Mouse (Mus musculus): ENCODE data around the gene Hinfp. TPM values are rescaled to one million over a fixed set of nuclear protein-coding genes. Genes with fewer than 3 reads are reported as not detected.
"Not testable (repeated sequence)": the region's sequence is repeated elsewhere in the genome, so short reads cannot be mapped to it uniquely, and the experiment has no call there.

Hinfp gene
- polyA plus RNA-seq, 1 experiment from 2014 or later: 30.5 TPM

DNA sequence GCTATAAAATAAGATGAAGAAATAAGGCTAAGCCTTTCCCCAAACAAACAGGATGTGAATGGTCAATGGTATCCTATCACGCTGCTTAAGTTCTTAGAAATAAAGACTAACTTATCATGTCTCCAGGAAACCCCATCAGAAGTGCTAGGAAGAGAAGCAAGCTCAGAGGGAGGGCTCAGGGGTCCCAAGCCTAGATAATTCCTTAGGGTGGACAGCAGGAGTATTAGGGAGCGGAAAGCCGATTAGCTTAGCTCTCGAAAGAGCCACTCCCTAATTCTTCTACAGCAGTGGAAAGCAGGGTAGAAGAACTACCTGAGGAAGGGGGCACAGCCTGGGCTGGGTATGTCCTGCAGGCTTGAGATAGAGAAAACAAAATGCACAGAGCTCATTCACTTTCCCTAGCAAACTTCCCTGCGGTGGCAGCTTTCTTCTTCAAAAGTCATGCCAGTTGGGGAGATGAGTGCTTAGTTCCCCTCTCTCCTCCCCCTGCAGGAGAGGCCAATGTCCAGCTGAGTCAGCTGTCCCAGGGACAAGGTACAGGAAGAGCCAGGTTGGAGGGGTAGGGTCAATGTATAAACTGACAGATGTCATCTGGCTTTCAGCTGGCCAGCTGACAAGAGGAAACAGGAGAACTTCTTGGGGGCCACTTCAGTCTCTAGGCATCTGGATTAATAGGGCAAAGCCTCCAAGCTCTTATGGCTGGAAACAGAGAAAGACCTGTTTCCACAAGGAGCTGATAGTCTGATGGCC, 12.8 kb upstream of the Hinfp start:
- ATAC-seq: no peak
- WGBS: 50% methylated on average over 5 of the region's 5 CpGs
- no peak overlapping the region for H3K27ac ChIP-seq
- H3K4me1 ChIP-seq: peaks cover 35% of the 10 kb centered on the region
- peak overlapping the region; percentile 93 for H3K9ac ChIP-seq
- peak overlapping the region; percentile 97 for H3K4me2 ChIP-seq
- H3K27me3 ChIP-seq: no peaks in the 10 kb centered on the region
- H3K9me3 ChIP-seq (replicated peaks): no peaks in the 10 kb centered on the region
- H3K4me3 ChIP-seq: peak overlapping the region; percentile 97
- H3K36me3 ChIP-seq (ENCODE audit: poor library complexity, severe bottlenecking): peaks cover 39% of the 10 kb centered on the region

DNA sequence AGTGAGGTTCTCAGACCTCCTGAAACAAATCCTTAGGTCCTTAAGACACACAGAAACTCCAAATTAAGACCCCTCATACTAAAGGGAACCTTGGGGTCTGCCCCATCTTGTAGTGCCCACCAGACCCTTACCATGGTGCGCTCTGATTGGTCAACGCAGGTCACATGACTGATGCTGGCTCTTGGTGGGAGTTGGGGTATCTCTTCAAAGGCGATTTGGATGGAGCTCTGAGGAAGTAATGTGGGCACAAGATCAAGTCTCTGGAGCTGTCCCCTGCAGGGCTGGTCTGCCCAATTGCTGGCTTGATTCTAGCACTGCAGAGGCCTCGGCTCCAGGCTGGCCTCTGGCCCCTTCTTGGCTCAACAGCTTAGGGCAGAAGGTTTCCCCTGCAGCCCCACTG, 12.0 kb upstream of the Hinfp start:
- peak overlapping the region; percentile 97 for H3K4me2 ChIP-seq
- no peaks in the 10 kb centered on the region for H3K9me3 ChIP-seq (replicated peaks)
- no peak for ATAC-seq
- H3K27me3 ChIP-seq: no peaks in the 10 kb centered on the region
- peaks cover 47% of the 10 kb centered on the region for H3K36me3 ChIP-seq (ENCODE audit: poor library complexity, severe bottlenecking)
- H3K9ac ChIP-seq: no peak overlapping the region
- no peak overlapping the region for H3K4me3 ChIP-seq
- no peak overlapping the region for H3K27ac ChIP-seq
- peaks cover 35% of the 10 kb centered on the region for H3K4me1 ChIP-seq
- 67% methylated on average over 4 of the region's 4 CpGs for WGBS

DNA sequence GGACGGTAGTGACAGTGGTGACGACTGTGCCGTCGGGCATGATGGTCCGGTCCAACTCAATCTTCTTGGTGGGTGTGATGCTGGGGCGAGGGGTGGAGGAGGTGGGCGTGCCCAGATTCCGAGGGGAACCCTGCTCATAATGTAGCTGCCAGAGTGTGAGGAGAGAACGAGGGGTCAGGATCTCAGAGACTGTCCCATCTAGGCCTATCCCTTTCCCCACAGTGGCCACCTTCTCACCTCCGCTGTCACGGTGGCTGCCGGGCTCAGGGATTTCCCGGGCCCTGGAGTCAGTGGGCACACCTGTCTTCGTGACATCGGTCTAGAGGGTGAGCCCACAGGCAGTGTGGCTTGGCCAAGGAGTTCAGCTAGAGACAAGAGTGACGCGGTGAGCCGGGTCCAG, 9.4 kb upstream of the Hinfp start:
- WGBS: 93% methylated on average over 18 of the region's 18 CpGs
- H3K27ac ChIP-seq: no peak overlapping the region
- no peaks in the 10 kb centered on the region for H3K9me3 ChIP-seq (replicated peaks)
- H3K4me3 ChIP-seq: no peak overlapping the region
- H3K9ac ChIP-seq: no peak overlapping the region
- no peaks in the 10 kb centered on the region for H3K27me3 ChIP-seq
- no peak for ATAC-seq
- H3K36me3 ChIP-seq (ENCODE audit: poor library complexity, severe bottlenecking): peaks cover 63% of the 10 kb centered on the region
- H3K4me1 ChIP-seq: peaks cover 41% of the 10 kb centered on the region
- H3K4me2 ChIP-seq: no peak overlapping the region

DNA sequence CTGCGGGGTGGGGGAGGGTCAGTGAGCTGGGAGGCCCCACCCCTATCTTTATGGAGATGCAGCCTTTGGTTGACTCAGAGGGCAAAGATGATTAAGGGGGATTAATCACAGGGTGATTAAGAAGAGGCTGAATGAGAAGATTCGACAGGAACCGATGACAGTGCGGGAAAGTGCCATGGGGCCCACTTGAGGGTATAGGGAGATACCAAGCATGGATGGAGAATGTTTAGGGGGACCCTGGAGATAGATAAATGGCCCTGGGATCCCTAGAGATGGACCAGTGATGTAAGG, 8.7 kb upstream of the Hinfp start:
- Histone ChIP-seq H3K36me3 (ENCODE audit: poor library complexity, severe bottlenecking) (peaks cover 63% of the 10 kb centered on the region), H3K9me3 (replicated peaks) (no peaks in the 10 kb centered on the region), H3K4me1 (peaks cover 37% of the 10 kb centered on the region), H3K4me3 (no peak overlapping the region), H3K9ac (peak overlapping the region; percentile 9; the same call in 1 of the 2 replicates), H3K4me2 (0 out of 2 replicates have a peak overlapping the region, but pooled peaks have one; percentile 3), H3K27me3 (no peaks in the 10 kb centered on the region), H3K27ac (no peak overlapping the region)
- 49% methylated on average over 4 of the region's 4 CpGs for WGBS
- ATAC-seq: no peak

DNA sequence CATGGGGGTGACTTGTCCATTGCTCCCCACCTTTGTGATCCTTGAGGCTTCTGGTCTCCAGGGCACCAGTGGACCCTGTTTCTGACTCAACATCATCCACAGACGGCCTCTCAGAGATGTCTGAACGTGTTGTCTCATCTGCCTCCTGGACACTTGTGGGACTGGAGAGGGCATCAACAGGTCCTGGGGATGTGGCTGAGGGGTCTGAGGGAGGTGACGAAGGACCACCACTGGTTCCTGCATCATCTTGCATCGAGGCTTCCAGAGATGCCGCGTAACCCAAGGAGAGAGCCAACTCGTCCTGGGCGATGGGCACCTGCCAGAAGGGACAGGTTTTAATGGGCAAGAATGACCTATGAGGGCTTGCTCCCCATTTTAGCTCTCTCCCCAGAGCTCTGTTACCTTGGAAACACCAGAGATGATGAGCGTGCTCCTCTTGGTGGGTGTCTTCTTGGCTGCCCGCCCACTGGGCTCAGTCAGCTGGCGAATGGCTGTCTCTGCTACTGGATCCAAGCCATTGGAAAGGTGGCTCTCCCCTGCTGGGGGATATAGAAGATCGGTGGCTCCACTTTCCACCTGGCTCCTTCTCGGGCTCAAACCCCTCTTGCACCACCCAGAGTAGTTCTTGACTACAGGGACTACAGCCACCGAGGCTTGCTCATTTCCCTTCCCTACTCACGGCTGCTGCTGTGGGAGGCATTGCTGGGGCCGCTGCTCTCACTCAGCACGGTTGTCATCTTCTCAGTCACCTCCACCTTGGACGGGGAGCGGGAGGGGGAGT, 8.2 kb upstream of the Hinfp start:
- H3K4me3 ChIP-seq: no peak overlapping the region
- H3K36me3 ChIP-seq (ENCODE audit: poor library complexity, severe bottlenecking): peaks cover 63% of the 10 kb centered on the region
- no peak for ATAC-seq
- H3K4me1 ChIP-seq: peaks cover 32% of the 10 kb centered on the region
- H3K27me3 ChIP-seq: no peaks in the 10 kb centered on the region
- 70% methylated on average over 19 of the region's 19 CpGs for WGBS
- H3K9ac ChIP-seq: peak overlapping the region; percentile 9; the same call in 1 of the 2 replicates
- H3K4me2 ChIP-seq: 0 out of 2 replicates have a peak overlapping the region, but pooled peaks have one; percentile 3
- H3K9me3 ChIP-seq (replicated peaks): no peaks in the 10 kb centered on the region
- H3K27ac ChIP-seq: no peak overlapping the region

DNA sequence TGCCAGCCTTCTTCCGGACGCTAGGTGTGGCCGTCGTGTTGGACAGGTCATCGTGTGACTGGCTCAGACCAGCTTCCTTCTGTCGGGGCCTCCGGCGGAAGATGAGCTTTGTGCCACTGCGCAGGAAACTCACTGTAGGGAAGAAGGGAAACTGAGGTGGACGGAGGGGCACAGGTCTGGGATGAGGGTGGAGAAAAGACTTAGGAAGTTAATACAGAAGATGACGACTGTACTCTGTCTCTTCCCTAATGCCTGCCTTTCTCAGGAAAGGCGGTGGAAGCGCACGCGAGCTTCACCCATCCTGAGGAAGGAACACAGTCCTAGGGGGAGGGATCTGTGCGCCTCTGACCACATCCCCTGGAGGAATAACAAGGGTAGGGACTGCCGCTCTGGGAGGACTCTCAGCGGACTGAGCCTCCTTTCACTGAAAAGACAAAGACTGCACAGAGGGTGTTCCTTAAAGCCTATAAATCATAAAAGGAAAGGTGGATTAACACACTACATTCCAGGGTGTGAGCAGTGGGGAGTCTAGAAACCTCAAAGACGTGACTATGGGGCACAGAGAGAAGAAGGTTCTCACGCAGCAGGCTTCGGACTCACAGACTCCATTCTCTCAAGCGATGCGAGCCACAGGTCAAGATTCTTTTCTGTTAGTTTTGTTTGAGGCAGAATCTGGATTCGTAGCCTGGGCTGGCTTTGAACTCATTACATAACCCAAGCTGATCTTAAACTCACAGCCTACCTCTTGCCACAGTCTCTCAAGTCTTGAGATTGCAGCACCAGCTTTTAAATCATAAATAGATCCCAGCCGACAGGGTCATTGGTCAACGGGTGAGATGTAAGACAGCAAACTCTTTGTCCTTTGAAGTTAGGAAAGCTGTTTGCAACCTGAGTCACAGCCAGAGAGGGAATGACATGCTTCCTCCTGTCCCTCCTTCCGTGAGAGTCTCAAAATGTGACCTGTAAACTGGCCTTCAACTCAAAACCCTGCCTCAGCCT, 6.0 kb upstream of the Hinfp start:
- WGBS: 4% methylated on average over 27 of the region's 27 CpGs
- ATAC-seq: no peak
- no peak overlapping the region for H3K9ac ChIP-seq

DNA sequence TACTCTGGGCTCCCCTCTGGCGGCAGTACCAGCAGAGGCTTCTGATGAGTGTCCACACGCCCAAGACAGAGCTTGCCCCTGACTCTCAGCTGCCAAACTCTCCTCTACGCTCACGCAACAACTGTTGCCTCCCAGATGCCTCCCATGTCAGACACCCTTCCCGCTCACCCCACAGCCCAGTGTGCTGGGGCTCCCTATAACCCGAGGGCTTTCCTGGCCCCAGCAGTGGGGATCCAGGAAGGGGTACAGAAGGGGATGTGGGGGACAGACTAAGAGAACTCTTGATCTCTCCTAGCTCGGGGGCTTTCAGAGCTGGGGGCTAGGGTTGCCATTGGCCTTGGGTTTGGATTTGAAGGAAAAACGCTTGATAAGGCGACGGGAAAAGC, 5.3 kb upstream of the Hinfp start:
- H3K27me3 ChIP-seq: no peaks in the 10 kb centered on the region
- 31% methylated on average over 10 of the region's 10 CpGs for WGBS
- H3K9ac ChIP-seq: no peak overlapping the region
- H3K9me3 ChIP-seq (replicated peaks): no peaks in the 10 kb centered on the region
- peaks cover 49% of the 10 kb centered on the region for H3K36me3 ChIP-seq (ENCODE audit: poor library complexity, severe bottlenecking)
- no peak for ATAC-seq
- peaks cover 19% of the 10 kb centered on the region; the same call in 1 of the 2 replicates for H3K4me1 ChIP-seq
- H3K4me2 ChIP-seq: no peak overlapping the region
- no peak overlapping the region for H3K4me3 ChIP-seq
- H3K27ac ChIP-seq: no peak overlapping the region

More for the DNA sequence above, 6.0 kb upstream of the Hinfp start:
- peaks cover 19% of the 10 kb centered on the region; the same call in 1 of the 2 replicates for H3K4me1 ChIP-seq
- peaks cover 56% of the 10 kb centered on the region for H3K36me3 ChIP-seq (ENCODE audit: poor library complexity, severe bottlenecking)
- H3K4me2 ChIP-seq: no peak overlapping the region
- no peaks in the 10 kb centered on the region for H3K9me3 ChIP-seq (replicated peaks)
- no peak overlapping the region for H3K27ac ChIP-seq
- H3K27me3 ChIP-seq: no peaks in the 10 kb centered on the region
- H3K4me3 ChIP-seq: no peak overlapping the region

DNA sequence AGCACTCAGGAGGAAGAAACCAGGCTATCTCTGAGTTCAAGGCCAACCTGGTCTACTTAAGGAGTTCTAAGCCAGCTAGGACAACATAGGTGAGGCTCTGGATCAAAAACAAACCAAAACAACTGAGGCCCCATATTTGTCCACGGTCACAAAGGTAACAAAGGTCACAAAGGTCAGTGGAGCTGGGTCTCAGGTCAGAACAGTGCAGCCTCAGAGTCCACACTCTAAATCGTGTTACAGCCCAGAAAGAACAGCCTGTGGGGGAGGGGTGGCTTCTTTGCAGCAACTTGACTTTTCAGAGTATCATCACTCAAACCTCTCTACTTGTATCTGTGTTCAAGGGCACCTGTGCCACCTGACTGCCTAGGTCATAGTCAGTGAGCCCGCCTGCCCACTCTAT, 4.3 kb upstream of the Hinfp start:
- ATAC-seq: no peak
- Histone ChIP-seq H3K27ac (no peak overlapping the region), H3K4me2 (no peak overlapping the region), H3K9me3 (replicated peaks) (no peaks in the 10 kb centered on the region), H3K4me3 (no peak overlapping the region), H3K27me3 (no peaks in the 10 kb centered on the region), H3K9ac (no peak overlapping the region), H3K36me3 (ENCODE audit: poor library complexity, severe bottlenecking) (peaks cover 39% of the 10 kb centered on the region), H3K4me1 (peaks cover 22% of the 10 kb centered on the region)
- 67% methylated on average over 3 of the region's 3 CpGs for WGBS

DNA sequence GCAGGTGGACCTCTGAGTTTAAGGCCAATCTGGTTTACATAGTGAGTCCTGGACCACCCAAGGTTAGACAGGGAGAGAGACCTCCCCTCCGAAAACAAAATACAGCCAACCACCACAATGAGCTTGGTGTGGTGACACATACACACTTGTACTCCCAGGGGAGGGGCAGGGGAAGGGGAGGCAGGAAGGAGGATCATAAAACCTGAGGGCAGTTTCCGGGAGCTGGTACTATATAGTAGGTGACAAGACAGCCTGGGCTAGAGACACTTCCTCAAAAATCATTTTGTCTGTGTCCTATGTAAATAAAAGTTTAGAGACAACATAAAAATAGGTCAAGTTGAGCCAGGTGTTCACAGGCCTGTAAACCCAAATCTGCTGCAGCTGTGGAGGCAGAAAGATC, 1.8 kb upstream of the Hinfp start:
- Histone ChIP-seq H3K4me2 (no peak overlapping the region), H3K27ac (no peak overlapping the region), H3K9me3 (replicated peaks) (no peaks in the 10 kb centered on the region), H3K4me3 (no peak overlapping the region), H3K4me1 (peaks cover 28% of the 10 kb centered on the region), H3K27me3 (no peaks in the 10 kb centered on the region), H3K9ac (no peak overlapping the region), H3K36me3 (ENCODE audit: poor library complexity, severe bottlenecking) (peaks cover 21% of the 10 kb centered on the region)
- WGBS: 88% methylated on average over 2 of the region's 2 CpGs
- no peak for ATAC-seq

DNA sequence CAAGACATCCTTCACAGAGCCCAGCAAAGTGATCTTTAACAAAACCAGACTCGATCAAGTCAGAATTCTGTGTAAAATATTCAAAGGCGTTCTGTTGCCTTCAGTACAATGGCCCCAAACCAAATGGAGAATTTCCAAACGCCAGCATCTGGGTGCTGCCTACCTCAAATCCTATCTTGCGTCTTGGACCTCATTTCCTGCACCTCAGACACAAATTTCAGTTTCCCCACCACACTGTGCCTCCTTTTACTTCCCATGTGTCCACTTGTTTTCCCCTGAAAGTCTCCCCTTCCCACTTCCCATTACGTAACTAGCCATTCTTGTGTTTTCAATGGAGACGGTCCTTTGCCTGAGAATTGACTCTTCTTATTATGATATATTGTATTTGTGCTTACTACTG, 1.1 kb upstream of the Hinfp start:
- WGBS: 90% methylated on average over 6 of the region's 6 CpGs
- Histone ChIP-seq H3K27me3 (no peaks in the 10 kb centered on the region), H3K36me3 (ENCODE audit: poor library complexity, severe bottlenecking) (peaks cover 25% of the 10 kb centered on the region), H3K9me3 (replicated peaks) (no peaks in the 10 kb centered on the region), H3K4me2 (no peak overlapping the region), H3K4me3 (no peak overlapping the region), H3K27ac (no peak overlapping the region), H3K9ac (no peak overlapping the region), H3K4me1 (peaks cover 24% of the 10 kb centered on the region)
- no peak for ATAC-seq

DNA sequence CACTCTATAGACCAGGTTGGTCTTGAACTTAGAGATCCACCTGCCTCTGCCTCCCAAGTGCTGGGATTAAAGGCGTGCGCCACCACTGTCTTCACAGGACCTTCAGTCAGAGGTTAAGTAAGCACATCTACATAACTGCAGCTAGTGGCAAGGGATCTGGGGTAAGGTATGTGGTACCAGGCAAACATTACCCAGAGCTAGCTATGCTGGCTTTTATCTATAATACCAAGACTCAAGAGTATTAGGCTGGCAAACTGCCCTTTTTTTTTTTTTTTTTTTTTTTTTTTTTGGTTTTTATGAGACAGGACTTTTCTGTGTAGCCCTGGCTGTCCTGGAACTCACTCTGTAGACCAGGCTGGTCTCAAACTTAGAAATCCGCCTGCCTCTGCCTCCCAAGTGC, 5.5 kb downstream of the Hinfp start:
- not testable (repeated sequence) for H3K4me2 ChIP-seq; H3K9me3 ChIP-seq (replicated peaks); H3K27me3 ChIP-seq; H3K4me3 ChIP-seq; H3K9ac ChIP-seq; H3K27ac ChIP-seq; ATAC-seq
- Histone ChIP-seq H3K4me1 (peaks cover 14% of the 10 kb centered on the region), H3K36me3 (ENCODE audit: poor library complexity, severe bottlenecking) (peaks cover 77% of the 10 kb centered on the region)
- WGBS: 95% methylated on average over 3 of the region's 3 CpGs

DNA sequence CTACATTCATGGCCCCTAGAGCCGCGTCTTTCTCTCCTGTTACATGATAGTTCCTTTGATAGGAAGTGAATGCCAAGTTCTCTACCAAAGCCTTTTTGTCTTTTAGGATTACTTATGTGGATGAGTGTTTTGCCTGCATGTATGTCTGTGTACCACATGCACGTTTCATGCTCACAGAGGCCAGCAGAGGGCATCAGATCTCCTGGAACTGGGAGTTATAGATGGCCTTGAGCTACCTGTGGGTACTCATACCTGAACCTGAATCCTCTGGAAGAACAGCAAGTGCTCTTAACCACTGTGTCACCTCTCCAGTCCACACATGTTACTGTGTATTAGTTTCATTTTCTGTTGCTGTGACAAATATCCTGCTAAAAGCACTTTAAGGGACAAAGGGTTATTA, 13.0 kb downstream of the Hinfp start:
- H3K36me3 ChIP-seq (ENCODE audit: poor library complexity, severe bottlenecking): peaks cover 70% of the 10 kb centered on the region

More for the DNA sequence above, 13.0 kb downstream of the Hinfp start:
- Histone ChIP-seq H3K9me3 (replicated peaks) (no peaks in the 10 kb centered on the region), H3K4me2 (no peak overlapping the region), H3K4me3 (no peak overlapping the region), H3K4me1 (peaks cover 12% of the 10 kb centered on the region), H3K27ac (no peak overlapping the region), H3K27me3 (no peaks in the 10 kb centered on the region), H3K9ac (no peak overlapping the region)
- no peak for ATAC-seq
- WGBS: 67% methylated on average over 3 of the region's 3 CpGs
